Mouse (Mus musculus) kidney, embryonic 14.5 days (tissue): ENCODE results near the gene Asna1. TPM values are rescaled to one million over a fixed set of nuclear protein-coding genes. Genes with fewer than 3 reads are reported as not detected.

ENCODE experiments used
- ATAC-seq: fragments of 200-750 bp; cut with Nextera tagmentation; 2 replicates; pipeline ENCODE4 v1.8.0; 2017; ENCODE audit warnings: moderate number of reproducible peaks, mild to moderate bottlenecking, moderate TSS enrichment, moderate library complexity; ENCODE audit not compliant: low FRiP score, low TSS enrichment
- H3K27ac ChIP-seq: fragments of 300-500 bp; sonication (generic); 2 replicates; pipeline ENCODE4 v1.5.1; 2014; ENCODE audit warnings: low read depth, mild to moderate bottlenecking, low read length, moderate library complexity, mixed read lengths
- H3K27me3 ChIP-seq: fragments of 300-500 bp; sonication (generic); 2 replicates; pipeline ENCODE4 v1.6.1; 2014; ENCODE audit warnings: mild to moderate bottlenecking, low read length; ENCODE audit not compliant: control insufficient read depth, insufficient read depth
- H3K36me3 ChIP-seq: fragments of 300-500 bp; sonication (generic); 2 replicates; pipeline ENCODE4 v1.6.1; 2014; ENCODE audit warnings: low read length, mixed read lengths; ENCODE audit not compliant: control insufficient read depth, insufficient read depth
- H3K4me1 ChIP-seq: fragments of 300-500 bp; sonication (generic); 2 replicates; pipeline ENCODE4 v1.6.1; 2014; ENCODE audit warnings: low read length, mixed read lengths; ENCODE audit not compliant: control insufficient read depth, insufficient read depth
- H3K4me2 ChIP-seq: fragments of 300-500 bp; sonication (generic); replicated peaks from 2 replicates; pipeline ENCODE4 v1.6.1; 2014; ENCODE audit warnings: low read depth, mild to moderate bottlenecking, low read length
- H3K4me3 ChIP-seq: fragments of 300-500 bp; sonication (generic); 2 replicates; pipeline ENCODE4 v1.5.1; 2014; ENCODE audit warnings: mild to moderate bottlenecking, low read length
- H3K9ac ChIP-seq: fragments of 300-500 bp; sonication (generic); 2 replicates; pipeline ENCODE4 v1.6.1; 2014; ENCODE audit warnings: low read depth, mild to moderate bottlenecking, low read length, moderate library complexity
- H3K9me3 ChIP-seq: fragments of 300-500 bp; sonication (generic); 2 replicates; pipeline ENCODE4 v1.6.1; 2016; ENCODE audit warnings: low read length; ENCODE audit not compliant: control insufficient read depth
- WGBS: fragments of 180-500 bp; shearing (Covaris S2); extraction: QIAGEN DNeasy Blood & Tissue Kit; methylation state at CpG from one replicate; pipeline ENCODE4 v1.1.7; 2014; 5-methylcytosine and 5-hydroxymethylcytosine counted together
- polyA plus RNA-seq: library from polyadenylated mRNA; unstranded; fragments of >200 nt; fragmentation: Nextera tagmentation; extraction: Ambion mirVana; gene quantifications from 2 replicates; pipeline ENCODE4 v1.2.1, GENCODE M21; 2014

Asna1 gene
- polyA plus RNA-seq, 1 experiment from 2014 or later: 109 TPM

DNA sequence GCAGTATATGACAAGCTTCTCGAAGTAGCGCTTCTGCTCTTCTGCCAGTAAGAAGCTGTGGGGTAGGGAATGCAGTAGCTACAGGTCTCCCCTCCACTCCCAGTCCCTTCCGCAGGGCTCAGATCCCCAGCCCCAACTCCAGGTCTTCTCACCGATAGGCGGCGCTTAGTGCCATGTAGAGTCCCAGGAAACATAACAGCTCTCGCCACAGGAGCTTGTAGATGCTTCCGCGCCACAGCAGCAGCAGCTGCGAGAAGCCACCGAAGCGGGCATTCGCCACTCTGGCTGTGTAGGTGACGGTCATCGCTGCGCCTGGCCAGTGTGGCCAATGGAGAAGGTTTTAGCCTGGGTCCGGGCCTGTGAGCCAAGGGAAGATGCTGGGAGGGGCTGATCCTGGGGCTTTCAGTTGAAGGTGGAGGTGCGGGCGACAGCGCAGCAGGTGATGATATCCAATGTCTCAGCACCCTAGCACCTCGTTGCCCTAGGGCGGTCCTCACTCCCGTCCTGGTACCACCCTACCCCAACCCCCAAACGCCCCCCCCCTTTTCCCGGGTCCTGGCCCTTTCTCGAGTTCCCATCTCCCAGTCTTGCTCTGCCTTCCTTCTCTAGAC is 11.7 kb downstream of the Asna1 start:
- Histone ChIP-seq H3K27ac (no peak overlapping the region), H3K4me1 (no peaks in the 10 kb centered on the region), H3K4me3 (peak overlapping the region; percentile 25), H3K9me3 (no peaks in the 10 kb centered on the region), H3K36me3 (peaks cover 10% of the 10 kb centered on the region), H3K27me3 (peaks cover 23% of the 10 kb centered on the region), H3K4me2 (peak overlapping the region; percentile 40), H3K9ac (no peak overlapping the region)
- WGBS: 6% methylated on average over 26 of the region's 26 CpGs
- ATAC-seq: peak; percentile 76

DNA sequence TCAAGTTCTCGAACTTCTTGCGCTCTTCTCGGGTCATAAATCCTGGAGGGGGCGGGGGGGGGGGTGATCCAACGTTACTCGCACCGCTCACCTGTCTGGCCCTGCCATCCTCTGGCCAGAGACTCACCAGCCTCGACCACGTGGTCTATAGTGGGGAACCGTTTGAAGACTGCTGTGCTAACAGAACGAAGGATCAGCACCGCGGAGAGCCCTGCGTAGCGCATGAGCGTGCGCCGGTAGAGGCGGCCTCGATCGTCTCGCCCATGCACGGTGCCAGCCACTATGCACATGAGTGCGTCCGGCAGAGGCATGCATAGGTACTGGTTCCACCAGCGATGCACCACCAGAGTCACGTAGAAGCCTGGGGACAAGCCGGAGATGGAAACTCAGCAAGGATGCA is 13.8 kb downstream of the Asna1 start:
- Histone ChIP-seq H3K9me3 (no peaks in the 10 kb centered on the region), H3K27ac (no peak overlapping the region), H3K27me3 (peaks cover 27% of the 10 kb centered on the region), H3K4me2 (no peak overlapping the region), H3K36me3 (no peaks in the 10 kb centered on the region), H3K4me1 (no peaks in the 10 kb centered on the region), H3K9ac (no peak overlapping the region), H3K4me3 (no peak overlapping the region)
- peak; percentile 43; the same call in 1 of the 2 replicates for ATAC-seq
- 13% methylated on average over 28 of the region's 28 CpGs for WGBS

DNA sequence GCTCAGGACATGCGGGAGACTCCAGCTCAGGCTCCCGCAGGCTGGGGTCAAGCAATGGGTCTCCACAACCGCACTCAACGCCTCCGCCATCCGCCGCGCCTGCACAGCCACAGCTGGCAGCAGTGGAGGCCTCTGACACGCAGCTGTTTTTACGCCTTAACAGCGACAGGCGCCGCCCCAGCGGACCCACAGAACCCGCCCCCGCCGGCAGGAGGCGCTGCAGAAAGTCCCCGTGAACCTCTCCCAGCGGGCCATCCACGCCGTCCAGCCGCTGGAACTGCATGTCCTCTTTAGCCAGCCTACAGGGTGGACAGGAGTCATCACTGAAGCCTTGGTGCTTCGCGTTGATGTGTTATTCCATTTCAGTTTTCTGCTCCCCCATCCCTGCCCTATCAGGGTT is 17.4 kb downstream of the Asna1 start:
- no peak overlapping the region for H3K4me2 ChIP-seq
- WGBS: 21% methylated on average over 25 of the region's 25 CpGs
- H3K27me3 ChIP-seq: peaks cover 21% of the 10 kb centered on the region
- H3K4me3 ChIP-seq: no peak overlapping the region
- no peak overlapping the region for H3K9ac ChIP-seq
- H3K36me3 ChIP-seq: no peaks in the 10 kb centered on the region
- ATAC-seq: no peak
- H3K9me3 ChIP-seq: no peaks in the 10 kb centered on the region
- no peaks in the 10 kb centered on the region for H3K4me1 ChIP-seq
- no peak overlapping the region for H3K27ac ChIP-seq

DNA sequence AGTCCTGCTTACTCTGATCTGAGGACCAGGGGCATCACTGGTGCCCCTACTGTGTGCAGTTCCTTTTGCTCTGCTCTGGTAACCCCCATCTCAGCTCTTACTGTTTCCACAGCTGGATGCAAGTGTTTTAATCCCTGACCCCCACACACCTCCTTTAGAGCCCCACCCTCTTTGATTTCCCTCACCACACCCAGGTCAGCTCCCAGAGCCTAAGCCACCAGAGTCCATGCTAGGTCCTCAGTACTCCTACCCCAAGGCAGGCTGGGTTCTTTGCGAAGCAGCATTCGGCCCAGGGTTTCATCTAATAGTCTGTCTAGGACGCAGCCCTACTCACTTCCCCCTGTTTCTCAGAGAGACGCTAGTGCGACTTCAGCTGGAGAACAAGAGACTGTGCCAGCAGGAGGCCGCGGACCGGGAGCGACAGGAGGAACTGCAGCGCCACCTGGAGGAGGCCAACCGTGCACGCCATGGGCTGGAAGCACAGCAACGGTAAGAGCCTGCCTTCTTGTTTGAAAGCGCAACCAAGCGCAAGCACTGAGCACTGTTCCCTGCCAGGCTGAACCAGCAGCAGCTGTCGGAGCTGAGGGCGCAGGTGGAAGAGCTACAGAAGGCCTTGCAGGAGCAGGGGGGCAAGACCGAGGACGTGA is 27.3 kb downstream of the Asna1 start:
- ATAC-seq: peak; percentile 73
- Histone ChIP-seq H3K9me3 (no peaks in the 10 kb centered on the region), H3K27ac (no peak overlapping the region), H3K27me3 (peaks cover 7% of the 10 kb centered on the region; the same call in 1 of the 2 replicates), H3K4me1 (no peaks in the 10 kb centered on the region), H3K36me3 (no peaks in the 10 kb centered on the region; the same call in 1 of the 2 replicates), H3K4me2 (0 out of 2 replicates have a peak overlapping the region, but pooled peaks have one; percentile 5), H3K4me3 (no peak overlapping the region), H3K9ac (no peak overlapping the region)
- WGBS: 5% methylated on average over 19 of the region's 19 CpGs

DNA sequence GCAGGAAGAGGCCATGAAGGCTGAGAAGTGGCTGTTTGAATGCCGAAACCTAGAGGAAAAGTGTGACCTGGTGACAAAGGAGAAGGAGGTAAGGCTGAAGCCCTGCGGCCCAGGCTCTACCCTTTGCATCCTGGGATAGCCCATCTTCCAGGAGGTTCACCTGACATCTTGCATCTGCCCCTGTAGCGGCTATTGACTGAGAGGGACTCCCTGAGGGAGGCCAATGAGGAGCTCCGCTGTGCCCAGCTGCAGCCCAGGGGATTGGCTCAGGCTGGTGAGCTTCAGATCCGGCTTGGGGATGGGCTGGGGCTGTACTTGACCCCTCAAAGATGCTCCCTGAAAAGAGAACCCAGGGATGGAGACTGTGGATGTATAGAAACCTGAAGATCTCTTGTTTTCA is 28.1 kb downstream of the Asna1 start:
- peaks cover 7% of the 10 kb centered on the region; the same call in 1 of the 2 replicates for H3K27me3 ChIP-seq
- ATAC-seq: peak; percentile 25; the same call in 1 of the 2 replicates
- no peak overlapping the region for H3K4me2 ChIP-seq
- H3K9me3 ChIP-seq: no peaks in the 10 kb centered on the region
- no peaks in the 10 kb centered on the region; the same call in 1 of the 2 replicates for H3K36me3 ChIP-seq
- H3K27ac ChIP-seq: no peak overlapping the region
- no peaks in the 10 kb centered on the region for H3K4me1 ChIP-seq
- H3K4me3 ChIP-seq: no peak overlapping the region
- no peak overlapping the region for H3K9ac ChIP-seq
- 87% methylated on average over 5 of the region's 5 CpGs for WGBS

DNA sequence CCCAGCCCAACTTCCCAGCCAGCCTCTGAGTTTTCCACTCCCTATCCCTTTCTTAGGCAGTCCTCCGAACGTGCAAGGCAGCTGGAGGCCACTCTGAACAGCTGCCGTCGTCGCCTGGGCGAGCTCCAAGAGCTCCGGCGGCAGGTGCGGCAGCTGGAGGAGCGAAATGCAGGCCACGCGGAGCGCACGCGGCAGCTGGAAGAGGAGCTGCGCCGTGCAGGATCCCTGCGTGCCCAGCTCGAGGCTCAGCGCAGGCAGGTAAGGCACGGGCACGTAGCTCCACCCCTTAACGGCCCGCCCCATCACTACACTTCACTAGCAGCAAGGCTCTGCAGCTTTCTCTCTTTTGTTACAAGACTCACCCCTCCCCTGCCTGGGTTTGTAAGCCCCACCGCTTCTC is 29.4 kb downstream of the Asna1 start:
- ATAC-seq: no peak
- H3K4me2 ChIP-seq: no peak overlapping the region
- H3K27me3 ChIP-seq: peaks cover 7% of the 10 kb centered on the region; the same call in 1 of the 2 replicates

DNA sequence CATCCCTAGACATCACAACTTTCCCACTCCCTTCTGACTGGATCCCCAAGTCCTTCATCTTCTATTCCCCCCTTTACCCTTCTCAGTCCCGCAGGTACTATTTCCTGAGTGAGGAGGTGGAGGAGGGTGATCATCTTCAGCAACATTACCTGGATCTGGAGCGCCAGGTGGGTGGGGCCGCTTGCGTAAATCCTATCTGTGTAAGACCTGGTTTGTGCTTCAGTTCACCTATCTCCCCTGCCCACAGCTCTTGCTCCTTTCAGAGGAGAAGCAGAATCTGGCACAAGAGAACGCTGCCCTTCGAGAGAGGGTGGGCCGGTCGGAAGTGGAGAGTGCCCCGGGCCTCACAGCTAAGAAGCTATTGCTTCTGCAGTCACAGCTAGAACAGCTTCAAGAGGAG is 30.7 kb downstream of the Asna1 start:
- Histone ChIP-seq H3K4me3 (no peak overlapping the region), H3K9ac (no peak overlapping the region), H3K27ac (no peak overlapping the region), H3K9me3 (no peaks in the 10 kb centered on the region), H3K36me3 (no peaks in the 10 kb centered on the region; the same call in 1 of the 2 replicates), H3K4me2 (no peak overlapping the region), H3K4me1 (peaks cover 4% of the 10 kb centered on the region; the same call in 1 of the 2 replicates), H3K27me3 (peaks cover 7% of the 10 kb centered on the region; the same call in 1 of the 2 replicates)
- 91% methylated on average over 9 of the region's 9 CpGs for WGBS
- ATAC-seq: no peak

More for the DNA sequence above, 29.4 kb downstream of the Asna1 start:
- WGBS: 21% methylated on average over 25 of the region's 25 CpGs
- no peaks in the 10 kb centered on the region for H3K9me3 ChIP-seq
- H3K36me3 ChIP-seq: no peaks in the 10 kb centered on the region; the same call in 1 of the 2 replicates
- H3K4me1 ChIP-seq: no peaks in the 10 kb centered on the region
- no peak overlapping the region for H3K4me3 ChIP-seq
- H3K27ac ChIP-seq: no peak overlapping the region
- no peak overlapping the region for H3K9ac ChIP-seq

DNA sequence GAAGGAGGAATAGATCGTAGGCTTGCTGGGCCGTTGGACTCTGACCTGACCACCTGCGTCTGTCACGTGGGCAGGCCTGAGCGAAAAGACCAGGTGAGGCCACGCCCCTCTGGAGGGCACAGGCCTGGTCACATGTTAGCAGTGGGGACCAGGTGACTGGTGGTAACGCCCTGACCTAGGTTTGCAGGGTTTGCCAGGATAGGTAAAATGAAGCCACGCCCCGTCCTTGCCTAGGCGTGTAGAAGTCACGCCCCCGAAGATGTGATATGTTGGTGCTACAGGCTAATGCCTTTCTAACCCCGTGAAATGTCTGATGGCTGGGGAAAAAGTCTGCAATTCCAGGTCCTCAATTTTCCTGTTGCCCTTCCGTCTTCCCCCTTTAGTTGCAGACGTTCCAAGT is 34.2 kb downstream of the Asna1 start:
- H3K4me2 ChIP-seq: peak overlapping the region; percentile 88
- H3K27me3 ChIP-seq: peaks cover 7% of the 10 kb centered on the region; the same call in 1 of the 2 replicates
- no peaks in the 10 kb centered on the region for H3K9me3 ChIP-seq
- peak overlapping the region; percentile 67 for H3K9ac ChIP-seq
- peak overlapping the region; percentile 70 for H3K27ac ChIP-seq
- H3K4me3 ChIP-seq: peak overlapping the region; percentile 58
- H3K36me3 ChIP-seq: no peaks in the 10 kb centered on the region
- under 1% methylated on average over 15 of the region's 15 CpGs for WGBS
- ATAC-seq: peak; percentile 75; the same call in 1 of the 2 replicates
- peaks cover 14% of the 10 kb centered on the region; the same call in 1 of the 2 replicates for H3K4me1 ChIP-seq

DNA sequence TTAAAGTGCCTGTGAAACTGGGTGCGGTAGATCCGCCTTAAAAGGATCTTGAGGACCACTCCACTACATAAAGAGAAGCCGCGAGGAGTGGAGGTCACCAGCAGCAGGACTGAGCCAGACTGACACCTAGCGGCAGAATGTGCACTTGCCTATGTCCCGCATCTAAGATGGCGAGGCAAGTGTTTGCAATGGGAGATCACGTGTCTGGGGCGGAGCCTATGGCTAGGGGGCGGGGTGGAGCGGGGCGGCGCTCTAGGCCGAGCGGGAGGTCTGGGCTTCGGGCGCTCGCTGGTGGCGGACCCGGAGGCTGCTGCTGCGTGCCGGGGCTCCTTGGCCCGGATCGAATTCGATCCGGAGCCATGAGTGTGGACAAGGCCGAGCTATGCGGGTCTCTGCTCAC is 34.7 kb downstream of the Asna1 start, which contains the start of gene Hook2:
Gene Hook2 (plus strand): TSS at position 255 of the 400 bp plus-strand sequence.
- peak within 1 kb of the TSS; percentile 67 for H3K9ac ChIP-seq
- no peaks in the 10 kb centered on the region for H3K36me3 ChIP-seq
- peaks cover 17% of the 10 kb centered on the region for H3K4me1 ChIP-seq
- peak; percentile 90 for ATAC-seq
- H3K4me2 ChIP-seq: peak within 1 kb of the TSS; percentile 88
- WGBS: under 1% methylated on average over 22 of the region's 28 CpGs
- H3K27ac ChIP-seq: peak within 1 kb of the TSS; percentile 70
- H3K27me3 ChIP-seq: peaks cover 7% of the 10 kb centered on the region; the same call in 1 of the 2 replicates
- H3K4me3 ChIP-seq: peak within 1 kb of the TSS; percentile 58
- no peaks in the 10 kb centered on the region for H3K9me3 ChIP-seq
